Mouse (Mus musculus) CH12.LX (cell line): ENCODE measurements around the gene Fibcd1. TPM values are rescaled to one million over a fixed set of nuclear protein-coding genes. Genes with fewer than 3 reads are reported as not detected.

Source experiments
- DNase-seq: peaks from one replicate; pipeline ENCODE4 v3.0.0-alpha.2; 2013; ENCODE audit errors: extremely low read depth
- H3K27ac ChIP-seq: 2 replicates; pipeline ENCODE4 v1.5.1; 2012; ENCODE audit warnings: low read depth, mild to moderate bottlenecking, control low read depth, moderate library complexity; ENCODE audit not compliant: insufficient read depth
- H3K27me3 ChIP-seq: replicated peaks from 2 replicates; pipeline ENCODE3; 2012; ENCODE audit warnings: inconsistent platforms
- H3K36me3 ChIP-seq, 2 experiments: replicated peaks in 1 of 2; 2 replicates each; pipeline versions ENCODE3 to v1.6.1; 2012; ENCODE audit warnings: inconsistent platforms in 1 of 2, low read length in 1 of 2, mild to moderate bottlenecking in 1 of 2, mixed read lengths in 1 of 2, moderate library complexity in 1 of 2; ENCODE audit not compliant: control insufficient read depth in 1 of 2, insufficient read depth in 1 of 2
- H3K4me1 ChIP-seq, 2 experiments: 2 replicates each; pipeline ENCODE4 v1.6.1; 2012; ENCODE audit warnings: inconsistent platforms in 1 of 2, moderate library complexity in 1 of 2; ENCODE audit not compliant: insufficient read depth in 2 of 2, control insufficient read depth in 1 of 2
- H3K4me2 ChIP-seq: 2 replicates; pipeline ENCODE4 v1.6.1; 2012; ENCODE audit warnings: low read depth, mild to moderate bottlenecking, control low read depth; ENCODE audit not compliant: poor library complexity, insufficient read depth, severe bottlenecking
- H3K4me3 ChIP-seq, 3 experiments: fragments of 150-350 bp in 1 of 3; sonication (generic) in 1 of 3; replicated peaks in 1 of 3; 2 replicates each; pipeline versions ENCODE3 to v1.5.1; 2011 to 2012; ENCODE audit warnings: low read depth in 2 of 3, low read length in 2 of 3, mild to moderate bottlenecking in 2 of 3, moderate library complexity in 2 of 3, control low read depth in 1 of 3, improper control_type of control experiment in 1 of 3, inconsistent platforms in 1 of 3, mixed read lengths in 1 of 3; ENCODE audit not compliant: poor library complexity in 1 of 3
- H3K79me2 ChIP-seq: replicated peaks from 2 replicates; pipeline ENCODE4 v1.6.1; 2012; ENCODE audit warnings: mild to moderate bottlenecking, moderate library complexity; ENCODE audit not compliant: control insufficient read depth, poor library complexity, insufficient read depth, severe bottlenecking; ENCODE audit errors: extremely low read depth
- H3K9ac ChIP-seq: 2 replicates; pipeline ENCODE4 v1.6.1; 2012; ENCODE audit warnings: low read depth, mild to moderate bottlenecking, control low read depth, moderate library complexity; ENCODE audit not compliant: insufficient read depth
- H3K9me3 ChIP-seq: replicated peaks from 2 replicates; pipeline ENCODE3; 2012; ENCODE audit warnings: low read length, inconsistent platforms, mixed read lengths
- CHD1 ChIP-seq: IDR thresholded peaks from 2 replicates; pipeline ENCODE4 v1.6.1; 2012; ENCODE audit warnings: low read depth, low read length, improper control_type of control experiment, inconsistent platforms
- CTCF ChIP-seq, 2 experiments: IDR thresholded peaks in 1 of 2; conservative IDR thresholded peaks in 1 of 2; 2 replicates each; pipeline ENCODE4 v1.5.1; 2011 to 2012; ENCODE audit warnings: low read depth in 2 of 2, low read length in 2 of 2, improper control_type of control experiment in 1 of 2, inconsistent platforms in 1 of 2, mild to moderate bottlenecking in 1 of 2, moderate library complexity in 1 of 2
- E2F4 ChIP-seq: IDR thresholded peaks from 2 replicates; pipeline ENCODE4 v1.6.1; 2011; ENCODE audit warnings: low read depth, low read length, improper control_type of control experiment; ENCODE audit not compliant: insufficient replicate concordance
- ELF1 ChIP-seq: IDR thresholded peaks from 2 replicates; pipeline ENCODE4 v1.6.1; 2014; ENCODE audit warnings: low read depth, mild to moderate bottlenecking, inconsistent platforms, low read length, improper control_type of control experiment
- ETS1 ChIP-seq: conservative IDR thresholded peaks from 2 replicates; pipeline ENCODE4 v1.6.1; 2012; ENCODE audit warnings: low read depth, mild to moderate bottlenecking, inconsistent platforms, low read length, improper control_type of control experiment, moderate library complexity
- JUN ChIP-seq: IDR thresholded peaks from 2 replicates; pipeline ENCODE4 v1.6.1; 2011; ENCODE audit warnings: low read depth, mild to moderate bottlenecking, low read length, improper control_type of control experiment, moderate library complexity; ENCODE audit not compliant: insufficient read depth
- JUND ChIP-seq: conservative IDR thresholded peaks from 2 replicates; pipeline ENCODE4 v1.6.1; 2011; ENCODE audit warnings: low read depth, low read length, improper control_type of control experiment
- MAFK ChIP-seq: IDR thresholded peaks from 2 replicates; pipeline ENCODE4 v1.6.1; 2011; ENCODE audit warnings: low read length, improper control_type of control experiment; ENCODE audit not compliant: insufficient replicate concordance
- MAX ChIP-seq: IDR thresholded peaks from 2 replicates; pipeline ENCODE4 v1.6.1; 2011; ENCODE audit warnings: low read length, improper control_type of control experiment
- MEF2A ChIP-seq: IDR thresholded peaks from 2 replicates; pipeline ENCODE4 v1.6.1; 2014; ENCODE audit warnings: low read depth, mild to moderate bottlenecking, inconsistent platforms, low read length, improper control_type of control experiment, borderline replicate concordance
- MXI1 ChIP-seq: IDR thresholded peaks from 2 replicates; pipeline ENCODE4 v1.6.1; 2011; ENCODE audit warnings: mild to moderate bottlenecking, low read depth, low read length, improper control_type of control experiment
- MYC ChIP-seq: IDR thresholded peaks from 2 replicates; pipeline ENCODE4 v1.6.1; 2011; ENCODE audit warnings: low read depth, mild to moderate bottlenecking, improper control_type of control experiment, low read length
- NELFE ChIP-seq: IDR thresholded peaks from 2 replicates; pipeline ENCODE4 v1.6.1; 2011; ENCODE audit warnings: low read depth, low read length, improper control_type of control experiment
- NRF1 ChIP-seq: IDR thresholded peaks from 2 replicates; pipeline ENCODE4 v1.6.1; 2014; ENCODE audit warnings: low read depth, mild to moderate bottlenecking, inconsistent platforms, low read length, improper control_type of control experiment, moderate library complexity
- PAX5 ChIP-seq: IDR thresholded peaks from 2 replicates; pipeline ENCODE4 v1.6.1; 2012; ENCODE audit warnings: low read length, inconsistent platforms, mixed read lengths
- POLR2AphosphoS2 ChIP-seq: IDR thresholded peaks from 2 replicates; pipeline ENCODE4 v1.6.1; 2011; ENCODE audit warnings: low read depth, low read length, improper control_type of control experiment
- RAD21 ChIP-seq: IDR thresholded peaks from 2 replicates; pipeline ENCODE4 v1.6.1; 2011; ENCODE audit warnings: low read depth, mild to moderate bottlenecking, low read length, improper control_type of control experiment, moderate library complexity
- RCOR1 ChIP-seq: conservative IDR thresholded peaks from 2 replicates; pipeline ENCODE4 v1.6.1; 2012; ENCODE audit warnings: low read depth, mild to moderate bottlenecking, inconsistent platforms, low read length, improper control_type of control experiment
- SIN3A ChIP-seq: IDR thresholded peaks from 2 replicates; pipeline ENCODE4 v1.6.1; 2012; ENCODE audit warnings: low read length, improper control_type of control experiment, inconsistent platforms
- TBP ChIP-seq: conservative IDR thresholded peaks from 2 replicates; pipeline ENCODE4 v1.6.1; 2011; ENCODE audit warnings: low read depth, low read length, improper control_type of control experiment
- USF1 ChIP-seq: IDR thresholded peaks from 2 replicates; pipeline ENCODE4 v1.6.1; 2014; ENCODE audit warnings: low read depth, mild to moderate bottlenecking, inconsistent platforms, low read length, improper control_type of control experiment
- ZC3H11A ChIP-seq: IDR thresholded peaks from 2 replicates; pipeline ENCODE4 v1.6.1; 2012; ENCODE audit warnings: low read depth, mild to moderate bottlenecking, inconsistent platforms, low read length, improper control_type of control experiment
- dilution Hi-C: fragments of 300-500 bp; cut with MboI; formaldehyde crosslinking; loops from 2 replicates; pipeline ENCODE4 v1.14.3; 2020; ENCODE audit warnings: low sequenced_read_pairs; ENCODE audit not compliant: extremely low pct_unique_long_range_greater_than_20kb, extremely low pct_ligation_motif_present
- in situ Hi-C: fragments of 300-500 bp; cut with MboI; formaldehyde crosslinking; loops from 3 replicates; pipeline ENCODE4 v1.14.3; 2019; ENCODE audit warnings: low sequenced_read_pairs, low pct_ligation_motif_present, low pct_unique_long_range_greater_than_20kb, mixed read lengths
- polyA plus RNA-seq: library from polyadenylated mRNA; unstranded; fragments of >175 nt; gene quantifications from 2 replicates; pipeline ENCODE4 v1.2.1, GENCODE M21; 2012; ENCODE audit warnings: low read depth; ENCODE audit not compliant: insufficient read length
- total RNA-seq, 2 experiments: library from RNA; depleted of rRNA; stranded (reverse); fragments of 300-350 nt in 1 of 2; fragments of >200 nt in 1 of 2; gene quantifications; 2 replicates each; pipeline ENCODE4 v1.2.3; 2012 to 2014

Gene Fibcd1
- total and polyA plus RNA-seq, 3 experiments: 0.04 to 0.15 (median 0.09) TPM

GRCm38 (mm10) chr2:31806639-31807382, 39.0 kb downstream of the Fibcd1 start:
- H3K27me3 ChIP-seq: peaks cover 18% of the 10 kb centered on the region
- dilution Hi-C loops: no loop called here
- no peaks in the 10 kb centered on the region for H3K79me2 ChIP-seq
- H3K36me3 ChIP-seq: peaks cover 18 to 32% of the 10 kb centered on the region in 2 experiments
- no peak overlapping the region for H3K27ac ChIP-seq
- no peak overlapping the region for H3K9ac ChIP-seq
- H3K4me1 ChIP-seq: peaks cover 6 to 31% of the 10 kb centered on the region in 2 experiments
- DNase-seq: no peak
- TF ChIP-seq MEF2A: no peak
- no peak for TF ChIP-seq SIN3A
- no peak for TF ChIP-seq MAFK
- no peak for TF ChIP-seq PAX5
- no peak for TF ChIP-seq ETS1
- TF ChIP-seq ZC3H11A: no peak
- no peak for TF ChIP-seq CHD1
- no peak for TF ChIP-seq E2F4
- no peak overlapping the region for H3K4me3 ChIP-seq
- H3K9me3 ChIP-seq: no peaks in the 10 kb centered on the region
- in situ Hi-C loops: no loop called here
- no peak overlapping the region for H3K4me2 ChIP-seq

- Histone ChIP-seq H3K4me2 (no peak overlapping the region), H3K36me3 (peaks cover 50 to 65% of the 10 kb centered on the region in 2 experiments), H3K9me3 (no peaks in the 10 kb centered on the region), H3K27ac (no peak overlapping the region), H3K4me1 (peaks cover 13 to 19% of the 10 kb centered on the region in 2 experiments), H3K79me2 (no peaks in the 10 kb centered on the region), H3K4me3 (no peak overlapping the region), H3K9ac (no peak overlapping the region), H3K27me3 (no peaks in the 10 kb centered on the region)
- TF ChIP-seq NELFE: no peak
- TF ChIP-seq MYC: no peak
- TF ChIP-seq JUND: no peak
- TF ChIP-seq SIN3A: no peak
- TF ChIP-seq TBP: no peak
- TF ChIP-seq MXI1: no peak
- no peak for TF ChIP-seq E2F4
- TF ChIP-seq ELF1: no peak
- TF ChIP-seq USF1: no peak
- TF ChIP-seq NRF1: no peak
- no peak for TF ChIP-seq ZC3H11A
- no peak for TF ChIP-seq RCOR1
- TF ChIP-seq RAD21: no peak
- TF ChIP-seq MEF2A: no peak
- no peak for TF ChIP-seq MAX
- no peak for TF ChIP-seq CTCF (conservative IDR thresholded peaks at IDR 0.05 in 1 of 2, IDR thresholded peaks at IDR 0.05 in 1 of 2; ENCODE audit: low read depth in 2 of 2, low read length in 2 of 2)
- TF ChIP-seq POLR2AphosphoS2: no peak
- TF ChIP-seq JUN: no peak
- dilution Hi-C loops: no loop called here
- no peak for DNase-seq
- in situ Hi-C loops: no loop called here
Measured at GRCm38 (mm10) chr2:31803480-31803879, 42.3 kb downstream of the Fibcd1 start.
